ENCODE assay signal across 14 mouse cellular contexts in genomic region chr1:131164427-131164826, GRCm38 (mm10).
"Had no signal": no experiment of that assay in that cellular context is flagged by ENCODE, and none has a peak within 500 bp of the region (broad histone marks: within the 10 kb centered on the region; RNA-seq: fewer than 3 reads in every experiment).

No protein-coding gene starts in this region.

- ATAC-seq: lung, postnatal 0 days; midbrain, embryonic 15.5 days had no signal

- H3K4me3 ChIP-seq: layer of hippocampus, adult 2 months; limb, embryonic 12.5 days; liver, embryonic 15.5 days; midbrain, embryonic 15.5 days; neural tube, embryonic 12.5 days had no signal

- H3K9ac ChIP-seq: limb, embryonic 12.5 days; liver, embryonic 15.5 days; midbrain, embryonic 15.5 days; neural tube, embryonic 12.5 days had no signal

- H3K27ac ChIP-seq: layer of hippocampus, adult 2 months; limb, embryonic 12.5 days; liver, embryonic 15.5 days; midbrain, embryonic 15.5 days; neural tube, embryonic 12.5 days had no signal

- H3K4me2 ChIP-seq: limb, embryonic 12.5 days; liver, embryonic 11.5 days; liver, embryonic 15.5 days; midbrain, embryonic 11.5 days; midbrain, embryonic 15.5 days; neural tube, embryonic 12.5 days had no signal

- H3K4me1 ChIP-seq: limb, embryonic 12.5 days; midbrain, embryonic 15.5 days; neural tube, embryonic 12.5 days had no signal

- H3K27me3 ChIP-seq: limb, embryonic 12.5 days; liver, embryonic 15.5 days; midbrain, embryonic 15.5 days; neural tube, embryonic 12.5 days had no signal

- H3K9me3 ChIP-seq: limb, embryonic 12.5 days; liver, embryonic 15.5 days; midbrain, embryonic 15.5 days; neural tube, embryonic 12.5 days had no signal

- DNase-seq: kidney, postnatal 10 days; kidney, postnatal 4 days; lung, adult 2 months; lung, postnatal 36 days; thymus, adult 18-20 months; thymus, postnatal 14 days had no signal
